Comparison of ENCODE assay signal across 29 mouse cellular contexts in genomic region chr11:58626146-58626545, GRCm38 (mm10). TPM values are rescaled to one million over a fixed set of nuclear protein-coding genes. Genes with fewer than 3 reads are reported as not detected.
DNase-seq lines count a peak whose midpoint lies in the region; ATAC-seq and TF ChIP-seq lines count a peak whose summit lies in the region.
"Had no signal": no experiment of that assay in that cellular context is flagged by ENCODE, and none has a peak within 500 bp of the region (broad histone marks: within the 10 kb centered on the region; RNA-seq: fewer than 3 reads in every experiment).

No protein-coding gene starts in this region.

- H3K36me3 ChIP-seq in hindbrain, postnatal 0 days (ENCODE audit: insufficient read depth, low read length), result no peaks in the 10 kb centered on the region
- H3K36me3 ChIP-seq in hindbrain, embryonic 13.5 days, result no peaks in the 10 kb centered on the region
- no peaks in the 10 kb centered on the region for H3K36me3 ChIP-seq in intestine, embryonic 15.5 days
- H3K36me3 ChIP-seq: embryonic facial prominence, embryonic 10.5 days; embryonic facial prominence, embryonic 12.5 days; forebrain, embryonic 15.5 days; G1E had no signal

- no peaks in the 10 kb centered on the region for H3K9me3 ChIP-seq in hindbrain, postnatal 0 days (ENCODE audit: low read length)
- no peaks in the 10 kb centered on the region for H3K9me3 ChIP-seq in hindbrain, embryonic 13.5 days
- H3K9me3 ChIP-seq in intestine, embryonic 15.5 days, result no peaks in the 10 kb centered on the region
- H3K9me3 ChIP-seq: embryonic facial prominence, embryonic 10.5 days; embryonic facial prominence, embryonic 12.5 days; forebrain, embryonic 13.5 days; forebrain, embryonic 15.5 days; G1E had no signal

- no peak for TF ChIP-seq CTCF in hindbrain, postnatal 0 days (IDR thresholded peaks at IDR 0.05; ENCODE audit: low read depth)

- no peak for ATAC-seq in hindbrain, postnatal 0 days
- ATAC-seq in hindbrain, embryonic 13.5 days (ENCODE audit: low FRiP score), result no peak
- ATAC-seq in granulocyte monocyte progenitor cell, adult 5-6 weeks (replicated peaks; ENCODE audit: poor library complexity, severe bottlenecking), result peak; percentile 52; the same call in 1 of the 2 replicates
- ATAC-seq in megakaryocyte progenitor cell, adult 5-6 weeks (replicated peaks; ENCODE audit: poor library complexity), result 0 out of 2 replicates have a peak, but pooled peaks have one; percentile 20
- no peak for ATAC-seq in intestine, embryonic 15.5 days
- ATAC-seq: activated CD4-positive, CD25-positive, alpha-beta regulatory T cell, adult 4 months; CD4-positive, CD25-positive, alpha-beta regulatory T cell, adult 4 months; forebrain, embryonic 13.5 days; forebrain, embryonic 15.5 days; forebrain, postnatal 0 days; Patski had no signal

- no peak overlapping the region for H3K27ac ChIP-seq in hindbrain, postnatal 0 days
- no peak overlapping the region for H3K27ac ChIP-seq in hindbrain, embryonic 13.5 days
- no peak overlapping the region for H3K27ac ChIP-seq in intestine, embryonic 15.5 days
- H3K27ac ChIP-seq: embryonic facial prominence, embryonic 10.5 days; embryonic facial prominence, embryonic 12.5 days; forebrain, embryonic 13.5 days; forebrain, embryonic 15.5 days had no signal

- DNase-seq in hindbrain, postnatal 0 days (ENCODE audit: low spot score), result peak; percentile 5
- DNase-seq in brain, adult 2 months (ENCODE audit: low read depth, low spot score), result peak; percentile 27
- no peak for DNase-seq in cerebellum, postnatal 10 days
- DNase-seq: adrenal gland, adult 8-10 months; adrenal gland, postnatal 14 days; adrenal gland, postnatal 36 days; B cell, adult 2 months; cerebellum, adult 11-12 months; cerebellum, adult 2 months; cerebellum, adult 9-11 months; cerebellum, postnatal 25 days; forebrain, postnatal 0 days had no signal

- H3K4me2 ChIP-seq in hindbrain, postnatal 0 days (ENCODE audit: low read depth, low read length), result no peak overlapping the region
- no peak overlapping the region for H3K4me2 ChIP-seq in hindbrain, embryonic 13.5 days
- H3K4me2 ChIP-seq in intestine, embryonic 15.5 days (replicated peaks), result no peak overlapping the region
- H3K4me2 ChIP-seq: embryonic facial prominence, embryonic 12.5 days; forebrain, embryonic 13.5 days; forebrain, embryonic 15.5 days had no signal

- H3K9ac ChIP-seq in hindbrain, postnatal 0 days (replicated peaks; ENCODE audit: low read length), result no peak overlapping the region
- H3K9ac ChIP-seq in hindbrain, embryonic 13.5 days, result no peak overlapping the region
- no peak overlapping the region for H3K9ac ChIP-seq in intestine, embryonic 15.5 days
- H3K9ac ChIP-seq: embryonic facial prominence, embryonic 12.5 days; forebrain, embryonic 13.5 days; forebrain, embryonic 15.5 days; forebrain, postnatal 0 days had no signal

- no peak overlapping the region for H3K4me3 ChIP-seq in hindbrain, postnatal 0 days (ENCODE audit: low read length)
- H3K4me3 ChIP-seq in hindbrain, embryonic 13.5 days, result no peak overlapping the region
- no peak overlapping the region for H3K4me3 ChIP-seq in intestine, embryonic 15.5 days (replicated peaks)
- H3K4me3 ChIP-seq: embryonic facial prominence, embryonic 10.5 days; embryonic facial prominence, embryonic 12.5 days; forebrain, embryonic 13.5 days; forebrain, embryonic 15.5 days had no signal

- H3K27me3 ChIP-seq in hindbrain, postnatal 0 days (ENCODE audit: insufficient read depth, low read length), result no peaks in the 10 kb centered on the region
- H3K27me3 ChIP-seq in hindbrain, embryonic 13.5 days, result no peaks in the 10 kb centered on the region
- H3K27me3 ChIP-seq in intestine, embryonic 15.5 days (replicated peaks), result no peaks in the 10 kb centered on the region; the same call in 1 of the 2 replicates
- H3K27me3 ChIP-seq: embryonic facial prominence, embryonic 12.5 days; forebrain, embryonic 13.5 days; forebrain, embryonic 15.5 days had no signal

- WGBS in hindbrain, postnatal 0 days, result 51% methylated on average over 4 of the region's 4 CpGs
- 46% methylated on average over 4 of the region's 4 CpGs for WGBS in hindbrain, embryonic 13.5 days
- 58% methylated on average over 4 of the region's 4 CpGs for WGBS in intestine, embryonic 15.5 days

- H3K4me1 ChIP-seq in hindbrain, postnatal 0 days (ENCODE audit: insufficient read depth, low read length), result no peaks in the 10 kb centered on the region
- H3K4me1 ChIP-seq in hindbrain, embryonic 13.5 days (replicated peaks), result no peaks in the 10 kb centered on the region
- H3K4me1 ChIP-seq in intestine, embryonic 15.5 days (replicated peaks), result no peaks in the 10 kb centered on the region
- H3K4me1 ChIP-seq: embryonic facial prominence, embryonic 12.5 days; forebrain, embryonic 13.5 days; forebrain, embryonic 15.5 days had no signal

RNA-seq across cellular contexts. Expression of gene Olfr323, which starts 4.2 kb away (rescaled TPM):
- not detected in 2 replicates for total RNA-seq in hindbrain, postnatal 0 days (2014; rRNA removed)
- polyA plus RNA-seq in hindbrain, postnatal 0 days (2015; fragmentation: Nextera tagmentation; extraction: Ambion mirVana), result not detected in 2 replicates
- not detected in 2 replicates for polyA plus RNA-seq in hindbrain, embryonic 13.5 days (2015; fragmentation: Nextera tagmentation; extraction: Ambion mirVana)
- total RNA-seq in granulocyte monocyte progenitor cell, adult 5-6 weeks (2014; fragmentation: Nextera tagmentation), result not detected in 2 replicates
- not detected in 2 replicates for total RNA-seq in granulocyte monocyte progenitor cell, adult 5-6 weeks (2017)
- total RNA-seq in megakaryocyte progenitor cell, adult 5-6 weeks (2015), result not detected in 2 replicates
- total RNA-seq in megakaryocyte progenitor cell, adult 5-6 weeks (2017), result not detected in 2 replicates
- polyA plus RNA-seq in intestine, embryonic 15.5 days (2015; fragmentation: Nextera tagmentation; extraction: Ambion mirVana), result not detected in 2 replicates
- total RNA-seq: adrenal gland, adult 18-20 months; adrenal gland, adult 8-10 months; adrenal gland, postnatal 14 days; adrenal gland, postnatal 36 days; CH12.LX; forebrain, postnatal 0 days had no signal
- polyA plus RNA-seq: activated CD4-positive, CD25-positive, alpha-beta regulatory T cell, adult 4 months; CD4-positive, CD25-positive, alpha-beta regulatory T cell, adult 4 months; cerebellum, adult 2 months; cortical plate, adult 2 months; embryonic facial prominence, embryonic 10.5 days; embryonic facial prominence, embryonic 12.5 days; embryonic facial prominence, embryonic 14.5 days; forebrain, embryonic 11.5 days; forebrain, embryonic 13.5 days; forebrain, embryonic 15.5 days; forebrain, postnatal 0 days; G1E; Patski had no signal

RNA-seq across cellular contexts. Expression of gene 2210407C18Rik, which starts 10.3 kb away (rescaled TPM):
- not detected in 2 replicates for total RNA-seq in hindbrain, postnatal 0 days (2014; rRNA removed)
- not detected in 2 replicates for polyA plus RNA-seq in hindbrain, postnatal 0 days (2015; fragmentation: Nextera tagmentation; extraction: Ambion mirVana)
- not detected in 2 replicates for polyA plus RNA-seq in hindbrain, embryonic 13.5 days (2015; fragmentation: Nextera tagmentation; extraction: Ambion mirVana)
- total RNA-seq in granulocyte monocyte progenitor cell, adult 5-6 weeks (2014; fragmentation: Nextera tagmentation), result not detected in 2 replicates
- total RNA-seq in granulocyte monocyte progenitor cell, adult 5-6 weeks (2017), result not detected in 2 replicates
- total RNA-seq in megakaryocyte progenitor cell, adult 5-6 weeks (2015), result not detected in 2 replicates
- not detected in 2 replicates for total RNA-seq in megakaryocyte progenitor cell, adult 5-6 weeks (2017)
- polyA plus RNA-seq in intestine, embryonic 15.5 days (2015; fragmentation: Nextera tagmentation; extraction: Ambion mirVana), result 0.19 TPM in 1 of 2 replicates, not detected in the other
- total RNA-seq: adrenal gland, adult 18-20 months; adrenal gland, adult 8-10 months; adrenal gland, postnatal 14 days; adrenal gland, postnatal 36 days; CH12.LX; forebrain, postnatal 0 days; G1E had no signal
- polyA plus RNA-seq: activated CD4-positive, CD25-positive, alpha-beta regulatory T cell, adult 4 months; CD4-positive, CD25-positive, alpha-beta regulatory T cell, adult 4 months; cerebellum, adult 2 months; cortical plate, adult 2 months; embryonic facial prominence, embryonic 10.5 days; embryonic facial prominence, embryonic 12.5 days; embryonic facial prominence, embryonic 14.5 days; forebrain, embryonic 11.5 days; forebrain, embryonic 13.5 days; forebrain, embryonic 15.5 days; forebrain, postnatal 0 days; G1E had no signal

RNA-seq across cellular contexts. Expression of gene Trim58, which starts 14.1 kb away (rescaled TPM):
- 0.10 TPM in 1 of 2 replicates, not detected in the other for total RNA-seq in hindbrain, postnatal 0 days (2014; rRNA removed)
- 0.10 and 0.31 TPM in 2 replicates for polyA plus RNA-seq in hindbrain, postnatal 0 days (2015; fragmentation: Nextera tagmentation; extraction: Ambion mirVana)
- polyA plus RNA-seq in hindbrain, embryonic 13.5 days (2015; fragmentation: Nextera tagmentation; extraction: Ambion mirVana), result 0.14 and 0.19 TPM in 2 replicates
- total RNA-seq in granulocyte monocyte progenitor cell, adult 5-6 weeks (2014; fragmentation: Nextera tagmentation), result 1.4 and 1.6 TPM in 2 replicates
- 0.31 and 0.56 TPM in 2 replicates for total RNA-seq in granulocyte monocyte progenitor cell, adult 5-6 weeks (2017)
- total RNA-seq in megakaryocyte progenitor cell, adult 5-6 weeks (2015), result 1.8 and 3.5 TPM in 2 replicates
- 0.27 and 1.2 TPM in 2 replicates for total RNA-seq in megakaryocyte progenitor cell, adult 5-6 weeks (2017)
- 0.16 and 0.23 TPM in 2 replicates for polyA plus RNA-seq in intestine, embryonic 15.5 days (2015; fragmentation: Nextera tagmentation; extraction: Ambion mirVana)
- total RNA-seq: adrenal gland, adult 18-20 months; adrenal gland, adult 8-10 months; adrenal gland, postnatal 36 days; CH12.LX; forebrain, postnatal 0 days had no signal
- polyA plus RNA-seq: activated CD4-positive, CD25-positive, alpha-beta regulatory T cell, adult 4 months; CD4-positive, CD25-positive, alpha-beta regulatory T cell, adult 4 months; forebrain, embryonic 13.5 days; forebrain, embryonic 15.5 days; G1E had no signal

RNA-seq across cellular contexts. Expression of gene Olfr324, which starts 31.2 kb away (rescaled TPM):
- total RNA-seq in hindbrain, postnatal 0 days (2014; rRNA removed), result 0.26 and 0.54 TPM in 2 replicates
- polyA plus RNA-seq in hindbrain, postnatal 0 days (2015; fragmentation: Nextera tagmentation; extraction: Ambion mirVana), result 0.05 and 0.13 TPM in 2 replicates
- polyA plus RNA-seq in hindbrain, embryonic 13.5 days (2015; fragmentation: Nextera tagmentation; extraction: Ambion mirVana), result not detected in 2 replicates
- total RNA-seq in granulocyte monocyte progenitor cell, adult 5-6 weeks (2014; fragmentation: Nextera tagmentation), result not detected in 2 replicates
- total RNA-seq in granulocyte monocyte progenitor cell, adult 5-6 weeks (2017), result not detected in 2 replicates
- not detected in 2 replicates for total RNA-seq in megakaryocyte progenitor cell, adult 5-6 weeks (2015)
- not detected in 2 replicates for total RNA-seq in megakaryocyte progenitor cell, adult 5-6 weeks (2017)
- not detected in 2 replicates for polyA plus RNA-seq in intestine, embryonic 15.5 days (2015; fragmentation: Nextera tagmentation; extraction: Ambion mirVana)
- total RNA-seq: adrenal gland, adult 18-20 months; adrenal gland, adult 8-10 months; adrenal gland, postnatal 14 days; adrenal gland, postnatal 36 days; CH12.LX; forebrain, postnatal 0 days had no signal
- polyA plus RNA-seq: activated CD4-positive, CD25-positive, alpha-beta regulatory T cell, adult 4 months; CD4-positive, CD25-positive, alpha-beta regulatory T cell, adult 4 months; cerebellum, adult 2 months; cortical plate, adult 2 months; embryonic facial prominence, embryonic 10.5 days; embryonic facial prominence, embryonic 12.5 days; embryonic facial prominence, embryonic 14.5 days; forebrain, embryonic 11.5 days; forebrain, embryonic 13.5 days; forebrain, embryonic 15.5 days; G1E had no signal

RNA-seq across cellular contexts. Expression of gene Olfr322, which starts 32.4 kb away (rescaled TPM):
- total RNA-seq in hindbrain, postnatal 0 days (2014; rRNA removed), result 0.07 and 0.16 TPM in 2 replicates
- polyA plus RNA-seq in hindbrain, postnatal 0 days (2015; fragmentation: Nextera tagmentation; extraction: Ambion mirVana), result not detected in 2 replicates
- polyA plus RNA-seq in hindbrain, embryonic 13.5 days (2015; fragmentation: Nextera tagmentation; extraction: Ambion mirVana), result not detected in 2 replicates
- not detected in 2 replicates for total RNA-seq in granulocyte monocyte progenitor cell, adult 5-6 weeks (2014; fragmentation: Nextera tagmentation)
- total RNA-seq in granulocyte monocyte progenitor cell, adult 5-6 weeks (2017), result not detected in 2 replicates
- not detected in 2 replicates for total RNA-seq in megakaryocyte progenitor cell, adult 5-6 weeks (2015)
- total RNA-seq in megakaryocyte progenitor cell, adult 5-6 weeks (2017), result not detected in 2 replicates
- polyA plus RNA-seq in intestine, embryonic 15.5 days (2015; fragmentation: Nextera tagmentation; extraction: Ambion mirVana), result not detected in 2 replicates
- total RNA-seq: adrenal gland, adult 18-20 months; adrenal gland, adult 8-10 months; adrenal gland, postnatal 14 days; adrenal gland, postnatal 36 days; CH12.LX; forebrain, postnatal 0 days had no signal
- polyA plus RNA-seq: activated CD4-positive, CD25-positive, alpha-beta regulatory T cell, adult 4 months; CD4-positive, CD25-positive, alpha-beta regulatory T cell, adult 4 months; cerebellum, adult 2 months; cortical plate, adult 2 months; embryonic facial prominence, embryonic 12.5 days; embryonic facial prominence, embryonic 14.5 days; forebrain, embryonic 11.5 days; forebrain, embryonic 13.5 days; forebrain, embryonic 15.5 days; forebrain, postnatal 0 days; G1E; Patski had no signal

Comparison
In these comparisons a context has a peak if more than half of its experiments do, and no peak if none do; other contexts are left out.
1. ATAC-seq: peak in granulocyte monocyte progenitor cell, adult 5-6 weeks (single experiment) and megakaryocyte progenitor cell, adult 5-6 weeks (single experiment); none in hindbrain, postnatal 0 days (single experiment), hindbrain, embryonic 13.5 days (single experiment) and intestine, embryonic 15.5 days (single experiment).
2. DNase-seq: peak in hindbrain, postnatal 0 days (single experiment) and brain, adult 2 months (single experiment); none in cerebellum, postnatal 10 days (0 of 2).